Mouse (Mus musculus): ENCODE results near the gene Ror2.

Gene Ror2

GRCm38 (mm10) chr13:53125627-53126026 is 160.3 kb downstream of the Ror2 start:
- DNase-seq (ENCODE audit: low spot score): no peak

GRCm38 (mm10) chr13:53122085-53122484 is 163.8 kb downstream of the Ror2 start:
- no peak for DNase-seq (ENCODE audit: low spot score)

GRCm38 (mm10) chr13:53120906-53121305 is 165.0 kb downstream of the Ror2 start:
- no peak for DNase-seq (ENCODE audit: low spot score)

GRCm38 (mm10) chr13:53119586-53120426 is 166.1 kb downstream of the Ror2 start:
- no peak for DNase-seq (ENCODE audit: low spot score)

- DNase-seq (ENCODE audit: low spot score): no peak
Measured at GRCm38 (mm10) chr13:53118398-53118797, 167.5 kb downstream of the Ror2 start.

- no peak for DNase-seq (ENCODE audit: low spot score)
Measured at GRCm38 (mm10) chr13:53117921-53118320, 168.0 kb downstream of the Ror2 start.

GRCm38 (mm10) chr13:53110249-53110578 is 175.7 kb downstream of the Ror2 start:
- no peak for DNase-seq (ENCODE audit: low spot score)

- DNase-seq (ENCODE audit: low spot score): peak; percentile 81
Measured at GRCm38 (mm10) chr13:53109560-53110248, 176.2 kb downstream of the Ror2 start.

- DNase-seq (ENCODE audit: low spot score): no peak
Measured at GRCm38 (mm10) chr13:53106676-53107075, 179.2 kb downstream of the Ror2 start.

GRCm38 (mm10) chr13:53099771-53100682 is 185.9 kb downstream of the Ror2 start:
- no peak for DNase-seq (ENCODE audit: low spot score)

- no peak for DNase-seq (ENCODE audit: low spot score)
Measured at GRCm38 (mm10) chr13:53096615-53097014, 189.3 kb downstream of the Ror2 start.

- no peak for DNase-seq (ENCODE audit: low spot score)
Measured at GRCm38 (mm10) chr13:53095222-53095621, 190.7 kb downstream of the Ror2 start.

GRCm38 (mm10) chr13:53094658-53095057 is 191.3 kb downstream of the Ror2 start:
- DNase-seq (ENCODE audit: low spot score): no peak

- no peak for DNase-seq (ENCODE audit: low spot score)
Measured at GRCm38 (mm10) chr13:53093407-53093806, 192.5 kb downstream of the Ror2 start.

GRCm38 (mm10) chr13:53086552-53087282 is 199.2 kb downstream of the Ror2 start:
- DNase-seq (ENCODE audit: low spot score): no peak

GRCm38 (mm10) chr13:53081846-53082245 is 204.1 kb downstream of the Ror2 start:
- no peak for DNase-seq (ENCODE audit: low spot score)

GRCm38 (mm10) chr13:53077732-53078345 is 208.1 kb downstream of the Ror2 start:
- no peak for DNase-seq (ENCODE audit: low spot score)

- no peak for DNase-seq (ENCODE audit: low spot score)
Measured at GRCm38 (mm10) chr13:53075006-53075405, 210.9 kb downstream of the Ror2 start.

- DNase-seq (ENCODE audit: low spot score): peak; percentile 12
Measured at GRCm38 (mm10) chr13:53069076-53069690, 216.7 kb downstream of the Ror2 start.

GRCm38 (mm10) chr13:53068461-53068860 is 217.5 kb downstream of the Ror2 start:
- no peak for DNase-seq (ENCODE audit: low spot score)

- peak; percentile 70 for DNase-seq (ENCODE audit: low spot score)
Measured at GRCm38 (mm10) chr13:53067949-53068348, 218.0 kb downstream of the Ror2 start.
